Mouse (Mus musculus): ENCODE measurements around the gene Cdkn2aipnl. TPM values are rescaled to one million over a fixed set of nuclear protein-coding genes. Genes with fewer than 3 reads are reported as not detected.

Gene Cdkn2aipnl
- total RNA-seq, 4 experiments from 2014 or later: 26.1 to 41.4 (median 30.0) TPM

DNA sequence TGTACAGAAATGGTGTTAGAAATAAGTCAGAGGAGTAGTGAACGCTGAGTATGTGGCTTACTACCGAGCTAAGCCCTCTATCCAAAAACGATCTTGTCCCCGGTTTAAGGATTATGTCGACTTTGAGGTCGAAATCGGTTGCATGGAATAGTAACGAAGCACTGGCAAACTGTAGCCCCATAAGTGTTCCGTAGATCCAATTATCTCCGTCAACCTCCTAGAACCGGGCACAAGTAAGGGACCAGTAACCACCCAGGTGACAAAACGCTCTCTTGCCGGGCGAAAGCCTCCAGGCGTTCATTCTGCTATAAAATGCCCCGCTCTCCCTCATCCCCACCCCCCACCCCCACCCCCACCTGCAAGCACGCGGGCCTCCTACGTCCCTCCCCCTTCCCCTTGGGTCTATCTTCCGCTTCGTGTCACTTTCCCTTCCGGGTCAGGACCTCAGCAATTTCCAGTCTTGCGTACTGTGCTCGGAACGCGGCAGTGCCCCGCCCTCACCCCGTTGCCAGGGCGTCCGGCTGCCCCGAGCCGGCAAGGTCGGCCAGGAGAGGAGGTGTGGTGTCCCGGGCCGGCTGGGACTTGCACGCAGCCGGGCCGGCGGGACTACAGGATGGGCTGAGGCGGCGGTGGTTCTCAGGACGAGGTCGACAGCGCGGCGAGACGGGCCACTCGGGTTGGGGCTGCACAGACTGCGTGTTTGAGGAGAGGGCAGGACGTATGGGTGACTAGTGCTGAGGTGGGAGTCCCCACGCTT, 36.5 kb downstream of the Cdkn2aipnl start, which contains the start of gene Cdkl3:
Cdkl3 (plus strand) TSS at position 450 of the 757 bp plus-strand sequence.
- peak; percentile 91 to 94 for DNase-seq (ENCODE audit: low spot score in 2 of 2)

DNA sequence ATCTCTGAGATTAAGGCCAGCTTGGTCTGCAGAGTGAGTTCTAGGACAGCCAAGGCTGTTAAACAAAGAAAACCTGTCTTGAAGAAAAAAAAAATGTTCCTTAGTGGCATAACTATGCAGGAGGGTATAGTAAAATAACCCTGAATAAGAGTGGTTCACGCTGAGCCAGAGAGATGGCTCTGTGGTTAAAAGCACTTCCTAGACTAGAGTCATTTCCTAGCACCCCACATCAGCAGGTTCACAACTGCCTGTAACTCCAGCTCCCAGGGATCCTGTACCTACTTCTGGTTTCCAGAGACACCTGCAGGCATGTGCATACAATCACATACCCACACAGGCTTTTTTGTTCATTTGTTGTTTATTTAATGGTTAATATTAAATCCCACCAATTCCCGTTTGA, 38.1 kb downstream of the Cdkn2aipnl start:
- no peak for DNase-seq (ENCODE audit: low spot score in 2 of 2)

DNA sequence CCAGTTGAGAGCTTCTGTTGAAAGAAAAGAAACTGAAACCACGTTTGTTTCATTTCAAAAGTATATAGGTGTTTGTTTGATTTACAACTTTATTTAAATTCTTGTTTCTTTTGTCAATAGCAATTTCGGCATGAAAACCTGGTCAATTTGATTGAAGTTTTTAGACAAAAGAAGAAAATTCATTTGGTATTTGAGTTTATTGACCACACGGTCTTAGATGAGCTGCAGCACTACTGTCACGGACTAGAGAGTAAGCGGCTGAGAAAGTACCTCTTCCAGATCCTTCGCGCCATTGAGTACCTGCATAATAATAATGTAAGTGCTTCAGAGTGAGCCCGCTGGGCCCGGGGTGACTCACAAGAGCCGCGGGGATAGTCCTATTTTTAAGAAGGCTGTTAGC, 43.5 kb downstream of the Cdkn2aipnl start:
- no peak for DNase-seq (ENCODE audit: low spot score in 2 of 2)

DNA sequence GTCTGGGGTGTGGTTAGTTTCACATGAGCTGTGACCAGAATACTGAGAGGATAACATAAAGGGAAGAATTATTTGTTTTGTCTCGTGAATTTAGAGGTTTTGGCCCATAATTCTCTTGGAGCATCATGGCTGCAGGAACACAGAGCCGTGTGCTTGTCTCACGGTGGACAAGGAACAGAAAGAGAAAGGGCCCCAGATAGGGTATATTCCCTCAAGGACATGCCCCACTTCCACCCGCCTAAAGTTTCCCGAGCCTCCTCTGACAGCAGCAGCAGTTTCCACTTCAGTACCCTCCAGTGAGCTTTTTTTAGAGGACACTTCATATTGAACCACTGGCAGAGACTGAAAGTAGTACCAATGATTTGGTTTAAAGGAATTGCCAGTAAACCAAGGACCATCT, 44.1 kb downstream of the Cdkn2aipnl start:
- no peak for DNase-seq (ENCODE audit: low spot score in 2 of 2)

DNA sequence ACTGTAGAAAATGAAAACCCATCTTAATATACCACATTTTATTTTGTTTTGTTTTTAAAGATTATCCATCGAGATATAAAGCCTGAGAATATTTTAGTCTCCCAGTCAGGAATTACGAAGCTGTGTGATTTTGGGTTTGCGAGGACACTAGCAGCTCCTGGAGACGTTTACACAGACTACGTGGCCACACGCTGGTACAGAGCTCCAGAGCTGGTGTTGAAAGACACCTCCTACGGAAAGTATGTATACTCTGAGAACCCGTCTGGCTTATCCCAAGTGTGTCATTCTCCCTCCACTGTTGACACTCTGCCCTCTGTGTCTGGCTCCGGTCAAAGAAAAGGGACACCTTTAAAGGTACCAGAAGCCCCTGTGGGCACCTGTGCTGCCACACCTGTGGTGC, 50.8 kb downstream of the Cdkn2aipnl start:
- no peak for DNase-seq (ENCODE audit: low spot score in 2 of 2)

Other genes with a start within 250 kb of the Cdkn2aipnl start
- gene Sec24a, start 204.0 kb upstream of the Cdkn2aipnl start, total RNA-seq (2022): 10 to 100 TPM; 34.7 to 51.4 (median 36.2) TPM
- gene Sar1b, start 204.0 kb upstream of the Cdkn2aipnl start, total RNA-seq (2022): 100 to 1,000 TPM; 497 to 597 (median 580) TPM
- 10 to 100 TPM in 1 of 4 experiments, 1 to 10 TPM in 3; 4.4 to 10.0 (median 9.1) TPM for gene Jade2, start 110.0 kb upstream of the Cdkn2aipnl start, total RNA-seq (2022)
- gene Ube2b, start 33.1 kb downstream of the Cdkn2aipnl start, total RNA-seq (2022): 100 to 1,000 TPM; 518 to 669 (median 555) TPM
- gene Cdkl3, start 36.6 kb downstream of the Cdkn2aipnl start, total RNA-seq (2022): 1 to 10 TPM; 2.6 to 5.9 (median 3.0) TPM
- 10 to 100 TPM; 38.1 to 44.0 (median 41.0) TPM for gene Ppp2ca, start 131.0 kb downstream of the Cdkn2aipnl start, total RNA-seq (2022)
- gene Olfr1373, start 177.9 kb downstream of the Cdkn2aipnl start, total RNA-seq (2022): not detected
- gene Olfr1371, start 246.3 kb downstream of the Cdkn2aipnl start, total RNA-seq (2022): not detected